Mouse (Mus musculus) kidney, postnatal 14 days (tissue): ENCODE measurements at regions not wholly inside any gene's neighbourhood (a gene's known extent, or its start where the extent isn't known, plus 50 kb on each side); places are given as distances from the start of the nearest gene placed in this dataset.

Source experiments
- DNase-seq: peaks from one replicate; pipeline ENCODE4 v3.0.0; 2022; ENCODE audit warnings: mixed read lengths

DNA sequence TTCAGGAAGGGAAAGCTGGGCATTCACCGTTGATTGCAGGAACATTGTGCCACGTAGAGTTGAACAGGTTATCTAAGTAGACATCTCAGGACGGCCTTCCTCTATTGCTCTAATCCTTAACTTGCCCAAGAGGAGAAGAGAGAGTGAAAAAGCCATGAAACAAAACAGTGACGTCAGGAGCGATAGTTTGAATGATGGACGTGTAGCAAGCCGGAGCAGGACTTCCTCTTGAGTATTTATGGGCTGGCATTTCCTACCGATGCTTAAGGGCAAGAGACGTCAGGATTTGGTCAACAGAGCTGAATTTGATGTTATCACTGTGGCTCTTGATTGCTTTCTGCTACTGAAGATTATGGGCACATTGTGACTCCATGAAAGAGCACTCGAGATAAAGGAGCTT, 130.5 kb upstream of the Arhgap28 start:
- DNase-seq: no peak

DNA sequence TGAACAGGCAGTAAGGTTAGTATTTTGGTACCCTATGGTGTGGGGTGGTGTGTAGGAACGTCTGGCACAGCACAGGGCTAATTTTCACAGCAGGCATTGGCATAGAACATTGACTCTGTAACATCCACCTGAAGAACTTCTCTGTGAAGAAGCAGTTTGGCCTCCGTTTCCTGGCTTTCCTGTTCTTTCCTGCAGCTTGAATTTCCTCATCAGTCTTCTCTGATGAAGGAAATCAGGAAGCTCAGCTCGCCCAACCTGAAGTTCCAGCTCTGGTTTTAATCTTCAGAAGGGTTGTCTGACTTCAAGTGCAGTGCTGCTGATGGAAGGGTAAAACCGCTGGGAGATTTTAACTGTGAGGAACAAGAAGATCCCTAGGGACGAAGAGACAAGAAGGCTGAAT, 131.5 kb upstream of the Arhgap28 start:
- DNase-seq: no peak

DNA sequence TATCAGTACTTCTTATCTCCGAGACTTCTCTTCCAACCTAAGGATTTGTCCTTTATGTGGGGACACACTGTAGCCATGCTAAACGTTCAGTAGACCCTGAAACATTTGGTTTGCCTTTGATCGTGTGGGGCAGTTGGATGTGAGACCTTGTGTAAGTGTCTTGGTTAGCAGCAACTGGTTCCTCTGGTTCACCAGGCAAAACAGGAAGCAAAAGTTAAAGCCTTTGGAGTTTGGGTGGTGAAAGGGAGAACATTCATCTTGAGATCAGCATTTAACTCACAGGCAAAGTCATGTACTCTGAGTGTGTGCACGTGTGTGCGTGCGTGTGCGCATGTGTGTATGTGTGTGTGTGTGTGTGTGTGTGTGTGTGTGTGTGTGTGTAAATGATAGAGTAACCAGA, 130.3 kb upstream of the L3mbtl4 start:
- DNase-seq: no peak

DNA sequence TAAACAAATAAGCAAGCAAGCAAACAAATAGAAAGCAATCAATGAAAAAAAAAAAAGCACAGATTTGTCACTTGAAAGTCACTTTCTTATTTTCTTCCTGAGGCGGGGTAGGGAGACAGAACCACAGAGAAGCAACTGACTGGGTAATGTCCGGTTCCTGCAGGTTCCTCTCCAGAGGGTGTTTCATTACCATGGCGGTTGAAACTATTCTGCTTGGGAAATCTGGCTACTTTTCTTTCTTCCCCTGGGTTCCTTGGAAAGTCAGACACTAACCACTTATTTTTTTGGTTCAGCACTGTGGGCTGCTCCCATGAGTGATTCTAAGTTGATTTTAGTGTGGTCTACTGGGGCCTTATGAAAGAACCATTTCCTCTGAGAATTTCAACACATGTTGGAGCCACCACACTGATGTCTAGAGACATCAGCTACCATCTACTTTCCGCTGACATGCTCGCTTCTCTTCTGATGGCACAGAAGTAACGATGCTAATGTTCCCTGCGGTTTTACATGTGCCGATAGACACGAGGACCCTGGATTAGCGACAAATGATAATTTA, 124.3 kb upstream of the L3mbtl4 start:
- DNase-seq: no peak

DNA sequence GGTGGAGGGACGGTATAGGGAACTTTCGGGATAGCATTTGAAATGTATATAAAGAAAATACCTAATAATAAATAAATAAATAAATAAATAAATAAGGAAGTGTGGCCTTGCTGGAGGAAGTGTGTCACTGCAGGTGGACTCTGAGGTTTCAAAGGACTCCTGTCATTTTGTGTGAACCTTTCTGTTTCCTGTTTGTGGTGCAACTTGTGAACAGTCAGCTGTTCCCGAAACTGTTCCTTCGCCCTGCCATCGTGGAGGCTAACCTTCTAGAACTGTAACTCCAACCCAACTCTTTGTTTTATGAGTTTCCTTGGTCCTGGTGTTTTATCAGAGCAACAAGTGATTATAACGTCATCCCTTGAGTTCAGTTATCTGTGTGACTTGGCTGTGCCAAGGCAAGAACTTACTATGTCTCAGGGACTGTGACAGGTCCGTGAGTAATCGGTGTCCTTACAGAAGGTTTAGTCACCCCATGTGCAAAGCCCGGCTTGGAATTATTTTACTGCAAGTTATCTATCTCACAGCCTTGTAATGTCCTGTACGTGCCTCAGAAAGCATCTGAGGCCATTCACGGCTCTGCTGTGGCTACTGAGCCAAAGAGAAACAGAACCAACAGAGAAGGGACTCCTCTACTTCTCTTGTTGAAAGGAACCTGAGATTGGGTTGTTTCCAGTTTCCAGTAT, 121.0 kb upstream of the L3mbtl4 start:
- no peak for DNase-seq

DNA sequence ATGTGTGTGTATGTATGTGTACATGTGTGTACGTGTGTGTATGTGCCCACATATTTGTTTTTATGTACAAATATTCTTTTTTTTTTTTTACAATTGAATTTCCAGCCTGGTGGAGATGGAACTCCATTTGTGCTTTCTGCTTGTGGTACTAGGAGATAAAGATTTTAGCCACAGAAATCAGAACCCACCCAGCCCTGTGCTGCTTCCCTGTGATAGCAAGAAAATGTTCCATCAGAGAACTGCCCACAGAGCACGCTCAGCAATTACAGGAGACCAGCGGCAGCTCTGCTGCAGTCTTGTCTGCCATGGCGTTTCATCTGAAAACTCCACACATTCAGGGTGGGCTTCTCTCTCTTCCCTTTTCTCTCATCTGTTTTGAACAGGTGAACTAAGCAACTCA, 118.7 kb upstream of the L3mbtl4 start:
- DNase-seq: no peak

DNA sequence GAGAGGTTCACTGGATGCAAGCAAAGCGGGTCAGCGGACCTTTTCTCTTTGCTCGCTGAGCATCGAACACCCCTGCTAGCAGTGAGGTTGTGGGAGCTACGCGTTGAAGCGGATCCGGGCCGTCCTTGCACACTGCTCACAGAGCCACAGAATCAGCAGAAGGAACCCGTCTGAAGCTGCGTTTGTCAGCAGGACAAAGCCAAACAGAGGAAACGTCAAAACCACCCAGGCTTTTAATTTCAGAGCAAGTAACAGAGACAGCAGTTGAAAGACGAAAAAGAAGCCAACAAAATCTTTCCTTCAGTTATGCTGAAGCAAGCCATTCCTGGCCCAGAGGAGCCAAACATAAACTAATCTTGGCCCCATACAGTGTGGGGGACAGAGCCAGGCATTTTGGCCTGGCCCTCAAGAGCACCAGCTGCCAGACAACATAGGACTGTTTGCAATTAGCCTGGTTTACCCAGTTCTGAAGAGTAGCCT, 115.4 kb upstream of the L3mbtl4 start:
- peak; percentile 8 for DNase-seq

DNA sequence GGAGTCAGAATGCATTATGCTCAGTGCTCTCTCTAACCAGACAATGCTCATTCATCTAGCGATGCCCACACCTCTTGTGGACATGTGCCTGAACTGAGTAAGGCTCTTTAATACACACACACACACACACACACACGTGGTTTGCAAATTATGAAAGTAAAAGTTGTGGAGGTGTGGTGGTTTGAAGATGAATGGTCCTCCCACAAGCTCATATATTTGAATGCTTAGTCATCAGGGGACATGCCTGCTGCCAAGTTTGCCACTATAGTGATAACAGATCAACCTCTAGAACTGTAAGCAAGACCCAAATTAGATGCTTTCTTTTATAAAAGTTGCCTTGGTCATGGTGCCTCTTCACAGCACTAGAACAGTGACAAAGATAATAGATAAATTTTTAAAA, 112.5 kb upstream of the L3mbtl4 start:
- no peak for DNase-seq

DNA sequence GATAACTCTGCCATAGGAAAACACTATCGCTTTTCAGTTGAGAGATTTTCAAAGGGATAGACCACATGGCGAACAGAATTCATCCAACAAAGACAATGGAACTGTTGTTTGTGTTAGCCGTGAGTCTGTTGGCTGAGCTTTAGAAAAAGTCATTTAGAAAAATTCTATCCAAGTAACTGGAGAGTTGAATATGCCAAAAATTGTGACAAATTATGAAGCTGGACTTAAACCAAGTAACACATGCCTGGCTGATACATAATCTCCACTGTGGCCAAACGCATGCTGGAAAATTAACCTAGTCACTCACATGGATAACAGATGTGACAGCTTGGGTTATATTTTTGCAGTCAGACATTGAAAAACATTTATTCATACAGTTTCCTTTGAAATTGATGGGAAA, 110.1 kb upstream of the L3mbtl4 start:
- DNase-seq: no peak

DNA sequence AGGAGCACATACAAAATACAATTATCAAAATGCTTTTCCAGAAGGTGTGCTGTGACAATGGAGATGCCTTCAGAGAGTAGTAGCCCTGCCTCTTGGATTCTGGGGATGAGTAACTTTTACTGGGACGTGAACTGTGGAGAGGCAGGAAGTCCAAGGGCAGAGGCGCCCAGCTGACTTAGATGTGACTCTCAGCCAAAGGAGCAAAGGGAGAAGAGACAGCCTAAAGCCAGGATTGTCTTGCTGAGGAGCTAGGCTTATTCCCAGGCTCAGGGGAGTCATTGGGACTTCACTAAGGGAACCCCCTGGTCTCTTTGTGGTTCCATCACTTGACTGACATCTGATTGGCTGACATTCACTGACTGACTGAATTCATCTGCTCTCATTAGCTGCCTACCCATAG, 108.9 kb upstream of the L3mbtl4 start:
- no peak for DNase-seq

DNA sequence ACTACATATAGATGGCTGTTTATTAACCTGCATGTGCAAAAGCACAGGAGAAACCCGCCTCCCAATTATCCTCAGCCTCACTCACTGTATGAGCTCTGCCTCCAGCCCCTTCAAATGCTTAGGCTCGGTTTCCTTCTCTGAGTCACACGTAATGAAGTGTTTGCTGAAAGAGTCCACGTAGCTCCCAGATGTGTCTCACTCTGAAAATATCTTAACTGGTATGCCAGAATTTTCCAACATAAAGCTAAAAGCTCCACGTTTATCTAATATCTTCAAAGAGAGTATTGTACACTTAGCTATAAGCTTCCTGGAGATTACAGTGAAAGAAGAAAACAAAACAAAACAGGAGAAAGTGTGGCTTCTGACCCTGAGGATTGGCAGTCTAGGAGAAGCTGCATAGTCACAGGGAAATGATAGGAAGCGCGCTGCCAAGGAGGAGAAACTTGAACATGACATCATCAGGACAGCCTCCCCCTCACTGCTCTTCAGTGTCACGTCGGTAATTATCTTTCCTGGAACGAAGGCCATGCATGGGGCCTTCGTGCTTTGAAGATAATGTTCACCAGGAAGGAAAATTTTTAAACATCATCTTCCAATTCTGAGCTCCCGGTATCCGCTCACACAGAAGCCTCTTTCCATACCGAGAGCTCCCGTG, 108.3 kb upstream of the L3mbtl4 start:
- peak; percentile 21 for DNase-seq

DNA sequence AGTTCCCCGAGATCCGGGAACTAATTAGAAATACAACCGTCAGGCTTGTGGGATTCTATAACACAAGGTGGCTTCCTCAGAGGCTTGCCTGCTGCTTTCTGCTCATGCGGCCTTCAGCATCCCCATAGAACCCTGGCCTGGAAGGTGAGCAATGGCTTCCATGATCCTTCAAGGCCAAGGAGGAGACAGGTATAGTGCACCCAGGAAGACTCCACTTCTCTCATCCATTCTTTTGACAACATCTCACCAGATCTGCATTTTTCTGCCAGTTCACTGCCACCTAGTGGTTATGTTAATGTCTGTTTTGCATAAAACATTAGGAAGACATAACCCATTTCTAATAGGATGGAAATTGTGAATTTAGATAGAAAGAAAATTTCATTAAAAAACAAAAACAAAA, 107.2 kb upstream of the L3mbtl4 start:
- no peak for DNase-seq

DNA sequence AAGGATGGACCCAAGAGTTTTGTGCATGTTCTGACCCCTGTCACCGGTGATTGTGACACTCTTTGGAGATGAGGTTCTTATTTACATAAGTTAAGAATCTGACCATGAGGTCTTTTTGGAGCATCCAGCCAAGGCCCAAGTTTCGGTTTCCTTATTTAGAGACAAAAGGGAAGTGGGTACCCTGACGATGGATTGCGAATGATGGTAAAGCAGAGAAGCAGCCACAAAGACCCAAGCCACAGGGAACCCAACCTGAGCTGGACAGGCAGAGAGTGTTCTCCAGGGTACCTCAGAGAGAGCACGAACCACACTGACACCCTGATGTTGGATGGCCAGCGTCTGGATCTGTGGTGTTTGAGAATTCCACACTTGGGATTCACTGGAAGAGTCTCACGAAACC, 100.8 kb upstream of the L3mbtl4 start:
- DNase-seq: no peak

DNA sequence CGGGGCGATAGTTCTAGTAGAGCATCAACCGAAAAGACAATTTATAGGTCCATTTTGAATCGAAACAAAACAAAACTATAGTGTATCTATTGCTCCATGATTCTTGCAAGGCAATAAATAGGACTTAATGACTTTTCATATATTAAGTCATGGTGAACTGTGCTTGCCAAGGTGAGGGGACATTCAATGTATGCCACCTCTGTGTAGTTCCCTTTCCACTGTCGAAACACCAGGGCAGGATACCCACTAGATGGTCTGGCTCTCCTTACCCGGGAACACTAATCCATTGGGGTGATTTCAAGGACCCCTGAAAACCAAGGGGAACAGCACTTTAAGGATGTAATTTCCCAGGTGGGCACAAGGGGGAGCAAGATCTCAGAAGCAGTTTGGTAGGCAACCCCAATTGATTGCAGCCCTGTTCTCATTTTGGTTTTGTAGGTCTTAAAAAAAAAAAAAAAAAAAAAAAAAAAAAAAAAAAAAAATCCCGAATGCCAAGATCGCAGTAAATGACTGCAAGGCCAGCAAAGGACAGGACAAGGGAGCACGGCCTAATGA, 96.9 kb upstream of the L3mbtl4 start:
- DNase-seq: peak; percentile 49

DNA sequence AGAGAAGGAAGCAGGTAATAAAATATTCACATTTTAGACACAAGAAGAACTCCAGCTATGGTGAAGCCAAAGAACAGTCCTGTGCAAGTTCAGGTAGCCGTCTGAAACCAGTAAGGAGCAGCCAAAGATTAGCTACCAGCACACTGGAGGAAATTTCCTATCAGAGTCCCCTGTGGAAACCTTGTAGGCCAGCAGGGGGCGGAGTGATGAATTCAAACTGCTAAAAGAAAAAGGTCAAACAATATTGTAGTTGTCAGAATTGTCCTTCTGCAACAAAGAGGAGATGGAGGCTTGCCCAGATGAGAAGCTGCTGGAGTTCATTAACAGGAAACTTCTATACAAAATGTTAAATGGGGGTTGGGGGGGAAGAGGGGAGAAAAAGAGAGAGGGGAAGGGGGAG, 95.8 kb upstream of the L3mbtl4 start:
- DNase-seq: peak; percentile 56

DNA sequence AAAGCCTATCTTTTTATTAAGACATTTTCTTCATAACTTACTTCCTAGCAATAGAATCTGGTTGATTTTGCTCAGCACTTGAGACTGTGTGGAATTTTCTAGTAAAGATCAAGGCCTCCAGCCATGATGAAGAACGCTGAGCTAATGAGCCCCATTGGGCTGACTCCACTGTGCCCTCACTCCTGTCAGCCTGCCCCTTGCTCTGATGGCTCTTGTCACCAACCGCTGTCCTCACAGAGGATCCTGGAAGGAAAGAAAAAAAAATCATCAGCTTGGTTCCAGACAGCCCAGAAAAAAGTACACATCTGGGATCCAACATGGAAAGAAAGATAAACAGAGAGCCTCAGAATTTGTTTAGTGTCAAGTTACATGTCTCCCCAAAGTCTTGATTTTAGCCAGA, 88.2 kb upstream of the L3mbtl4 start:
- DNase-seq: no peak

DNA sequence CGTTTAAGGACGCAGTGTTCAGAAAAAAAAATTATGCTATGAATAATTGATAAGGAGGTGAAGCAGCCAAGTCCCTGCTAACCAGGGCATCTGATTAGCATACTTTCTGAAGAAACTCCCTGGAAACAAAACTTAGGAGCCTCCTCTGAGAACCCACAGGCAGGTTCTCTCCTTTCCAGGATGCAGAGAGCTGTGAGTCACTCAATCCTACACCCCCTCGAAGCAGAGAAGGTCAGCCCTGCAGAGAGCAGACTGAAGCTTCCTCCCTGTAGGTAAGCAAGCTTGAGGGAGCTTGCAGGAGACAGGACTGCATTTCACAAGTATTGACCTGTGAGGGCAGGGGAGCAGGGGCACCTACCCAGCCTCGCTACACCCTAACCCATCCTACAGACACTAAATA, 83.7 kb upstream of the L3mbtl4 start:
- DNase-seq: no peak

DNA sequence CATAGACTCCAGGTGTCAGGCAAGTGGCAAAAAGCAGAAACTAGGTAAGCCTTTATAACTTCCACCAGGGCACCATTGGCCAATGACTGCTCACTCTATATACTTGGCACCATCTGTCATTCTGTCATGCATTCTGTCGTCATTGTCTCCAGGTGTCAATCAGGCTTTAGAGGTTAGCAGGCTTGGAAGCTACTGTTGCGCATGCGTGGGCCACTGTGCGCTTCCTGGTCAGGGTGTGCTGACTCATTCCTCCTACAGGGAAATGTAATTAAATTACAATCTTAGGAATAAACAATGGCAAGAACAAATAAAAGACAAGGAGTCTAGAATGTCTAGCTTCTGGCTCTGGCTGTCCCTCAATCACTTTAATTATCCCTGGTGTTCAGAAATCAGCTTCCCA, 68.1 kb upstream of the L3mbtl4 start:
- no peak for DNase-seq

DNA sequence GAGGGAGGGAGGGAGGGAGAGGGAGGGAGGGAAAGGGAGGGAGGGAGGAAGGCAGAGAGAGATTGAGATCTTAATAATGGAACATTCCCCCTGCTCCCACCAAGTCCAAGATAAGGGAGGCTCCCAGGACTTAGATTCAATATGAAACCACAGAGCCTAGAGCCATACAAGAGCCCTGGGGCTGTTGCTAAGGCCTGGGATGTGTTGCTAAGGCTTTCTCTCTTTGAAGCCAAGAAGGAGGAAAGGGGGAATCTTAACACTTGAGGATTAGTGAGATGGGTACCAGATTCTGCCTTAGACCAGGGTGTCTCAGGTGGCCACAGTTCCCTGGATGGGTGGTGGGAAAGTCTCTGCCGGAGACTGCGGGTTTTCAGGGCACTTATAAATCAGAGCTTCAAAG, 64.8 kb upstream of the L3mbtl4 start:
- DNase-seq: no peak

DNA sequence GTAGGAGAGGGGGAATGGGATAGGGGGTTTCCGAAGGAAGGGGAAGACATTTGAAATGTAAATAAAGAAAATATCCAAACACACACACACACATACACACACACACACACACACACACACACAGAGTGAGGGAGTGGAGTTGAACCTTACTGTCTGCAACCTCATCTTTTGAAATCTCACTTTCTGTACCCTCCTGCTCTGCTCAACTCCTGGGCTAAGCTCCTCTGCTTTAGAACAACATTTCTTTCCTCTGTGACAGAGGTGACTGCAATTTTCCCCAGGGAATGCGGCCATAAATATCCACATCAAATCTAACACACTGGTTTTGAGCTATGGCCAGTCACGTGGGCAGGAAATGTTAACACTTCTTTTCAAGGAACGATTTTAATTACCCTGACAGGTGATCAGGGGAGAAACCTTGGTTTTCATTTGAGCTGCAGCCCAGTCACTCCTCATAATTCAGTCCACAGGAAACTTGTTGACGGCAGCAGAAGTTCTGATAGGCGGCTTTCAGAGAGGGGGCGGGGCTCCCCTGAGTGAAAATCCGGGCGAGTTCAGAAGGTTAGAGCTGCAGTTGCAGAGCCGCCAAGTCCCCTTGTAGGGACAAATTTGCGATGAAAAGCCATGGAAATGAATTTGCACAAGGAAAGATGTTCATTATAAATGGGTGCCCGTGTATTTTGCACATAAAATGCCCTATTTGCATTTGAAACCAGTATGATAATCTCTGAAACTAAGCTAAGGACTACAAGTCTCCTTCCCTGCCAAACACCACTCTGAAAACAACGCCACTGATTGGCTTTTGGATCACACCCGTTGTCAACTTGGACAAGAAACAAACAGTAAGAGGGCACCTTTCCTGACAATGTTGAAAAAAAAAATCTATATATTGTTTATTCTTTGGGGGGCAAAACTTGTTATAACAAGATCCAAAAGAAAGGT, 63.0 kb upstream of the L3mbtl4 start:
- DNase-seq: peak; percentile 77

DNA sequence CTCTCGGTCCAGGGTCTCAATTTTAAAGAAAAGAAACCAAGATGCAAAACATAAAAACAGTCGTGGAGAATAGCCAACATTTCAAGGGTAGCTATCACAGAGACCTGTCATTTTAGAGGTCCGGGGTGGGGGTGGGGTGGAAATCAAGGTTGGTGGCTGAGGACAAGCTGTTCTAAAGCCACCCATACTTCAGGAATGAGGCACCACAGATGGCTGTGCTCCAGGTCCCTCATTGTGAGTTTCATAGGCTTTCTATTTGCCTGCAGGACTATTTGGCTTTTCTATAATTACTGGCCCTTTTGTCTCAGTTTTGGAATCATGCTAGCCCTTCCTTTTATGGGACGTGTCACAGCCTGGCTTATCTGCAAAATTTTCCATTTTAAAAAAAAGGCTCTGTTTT, 55.4 kb upstream of the L3mbtl4 start:
- no peak for DNase-seq

DNA sequence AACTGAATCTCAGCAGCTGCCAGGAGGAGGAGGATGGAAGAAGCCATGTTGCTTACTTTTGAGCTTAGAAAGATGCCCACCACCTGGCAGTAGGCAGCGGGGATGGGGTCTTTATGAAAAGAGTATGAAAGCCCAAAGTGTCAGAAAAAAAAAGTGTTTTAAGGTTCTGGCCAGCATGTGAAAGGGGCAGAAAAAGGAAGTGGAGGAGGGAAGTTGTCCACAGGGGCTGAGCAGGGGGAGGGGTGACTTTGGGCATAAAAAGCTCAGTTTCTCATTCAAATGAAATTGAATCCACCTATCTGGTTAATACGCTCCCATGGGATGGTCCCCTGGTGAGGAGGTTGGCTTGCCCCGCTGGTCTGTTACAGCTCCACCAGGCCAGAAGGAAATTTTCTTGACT, 50.4 kb upstream of the L3mbtl4 start:
- no peak for DNase-seq
